Mouse (Mus musculus) neutrophil, adult 5-6 weeks (primary cell): ENCODE data around the gene Rtl1. TPM values are rescaled to one million over a fixed set of nuclear protein-coding genes. Genes with fewer than 3 reads are reported as not detected.
A peak's percentile ranks its signal among the peaks of the same experiment; 100 is the strongest.

Experiments used
- ATAC-seq: fragments of 151-379, 151-347 bp; 2 replicates; pipeline ENCODE4 v1.8.0; 2017; ENCODE audit warnings: mild to moderate bottlenecking, moderate TSS enrichment; ENCODE audit not compliant: insufficient number of reproducible peaks, poor library complexity, low FRiP score, severe bottlenecking; ENCODE audit errors: extremely low read depth
- total RNA-seq: library from RNA; stranded (forward); fragments of 200-1000 nt; gene quantifications from 2 replicates; pipeline ENCODE4 v1.2.3, GENCODE M21; 2017

Rtl1 gene
- total RNA-seq, 1 experiment from 2014 or later, result not detected

DNA sequence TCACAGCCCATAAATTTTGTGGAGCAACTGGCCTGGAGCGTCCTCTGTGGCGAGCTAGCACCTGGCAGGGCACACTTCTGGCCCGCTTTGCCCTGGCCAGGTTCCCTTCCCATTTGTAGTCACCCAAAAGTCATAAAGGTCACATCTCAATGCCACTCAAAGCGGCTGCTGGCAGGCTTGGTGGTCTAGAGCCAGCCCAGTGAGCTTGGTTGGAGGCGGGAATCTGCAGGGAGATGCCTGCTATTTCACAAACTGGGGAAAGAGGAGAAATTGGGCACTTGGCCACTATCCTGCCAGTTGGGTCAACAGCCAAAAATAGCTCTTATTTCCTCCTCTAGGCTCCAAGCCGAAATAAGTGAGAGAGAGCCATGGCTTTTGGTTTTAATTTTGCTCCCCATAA is 4.4 kb downstream of the Rtl1 start:
- ATAC-seq, result no peak

- no peak for ATAC-seq
These were observed 5.2 kb downstream of the Rtl1 start for GRCm38 (mm10) chr12:109594961-109595360.

GRCm38 (mm10) chr12:109582185-109582584 is 17.9 kb downstream of the Rtl1 start:
- no peak for ATAC-seq

- no peak for ATAC-seq
These were observed 27.9 kb downstream of the Rtl1 start for GRCm38 (mm10) chr12:109572259-109572658.

DNA sequence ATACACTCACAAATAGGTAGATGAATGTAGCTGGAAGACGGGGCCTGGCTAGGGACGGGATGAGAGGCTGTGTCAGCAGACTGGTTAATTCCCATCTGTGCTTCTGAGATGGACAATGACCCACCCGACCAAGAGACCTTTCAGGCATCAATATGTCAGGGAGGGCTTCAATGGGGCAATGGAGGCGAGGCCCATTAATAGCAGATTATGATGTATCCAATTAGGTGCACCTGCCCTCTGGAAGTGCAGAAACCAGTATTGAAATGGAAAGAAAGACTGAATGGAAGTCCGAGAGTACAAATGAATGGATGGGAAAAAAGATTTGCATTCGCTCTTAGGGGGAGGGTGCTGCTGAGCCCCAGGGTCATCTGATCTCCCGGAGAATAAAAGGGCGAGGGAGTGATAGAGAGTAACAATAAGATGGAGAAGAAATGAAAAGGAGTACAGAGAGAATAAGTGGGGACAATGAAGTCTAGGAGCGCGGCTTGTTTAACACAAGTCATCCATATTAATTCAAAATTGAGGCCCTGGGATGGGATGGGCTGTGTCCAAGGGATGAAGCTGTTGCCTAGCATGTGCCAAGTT is 39.9 kb downstream of the Rtl1 start:
- ATAC-seq, result no peak

GRCm38 (mm10) chr12:109558891-109559487 is 41.1 kb downstream of the Rtl1 start:
- no peak for ATAC-seq

DNA sequence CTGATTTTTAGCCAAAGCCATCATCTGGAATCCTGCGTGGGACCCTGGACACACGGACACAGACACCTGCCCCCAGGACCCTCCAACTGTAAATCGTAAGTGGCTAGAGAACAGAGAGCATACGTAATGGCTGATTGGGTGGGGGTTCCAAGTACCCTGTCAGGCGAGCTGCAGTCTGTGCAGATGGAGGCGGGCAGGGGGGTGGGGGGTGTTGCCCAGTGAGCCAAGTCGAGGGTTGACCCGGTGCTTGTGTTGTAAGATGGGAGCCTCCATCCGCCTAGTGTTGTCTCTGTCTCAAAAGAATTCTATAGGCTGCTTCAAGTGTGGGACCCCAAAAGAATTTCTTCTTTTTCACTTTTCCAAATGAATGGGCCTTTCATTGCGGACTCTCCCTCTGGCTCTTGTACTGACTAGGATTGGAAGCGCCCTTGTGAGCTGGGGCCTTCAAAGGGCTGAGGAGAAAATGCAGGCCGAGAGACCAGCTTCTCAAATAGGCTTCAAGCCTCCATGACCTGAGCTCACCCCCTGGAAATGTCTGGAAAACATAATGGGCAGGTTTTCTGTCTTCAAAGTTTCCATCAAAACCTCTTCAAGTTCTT is 41.8 kb downstream of the Rtl1 start:
- no peak for ATAC-seq

- no peak for ATAC-seq
These were observed 44.2 kb downstream of the Rtl1 start for GRCm38 (mm10) chr12:109555837-109556409.

- ATAC-seq, result no peak
These were observed 46.6 kb downstream of the Rtl1 start for GRCm38 (mm10) chr12:109553568-109553967.

DNA sequence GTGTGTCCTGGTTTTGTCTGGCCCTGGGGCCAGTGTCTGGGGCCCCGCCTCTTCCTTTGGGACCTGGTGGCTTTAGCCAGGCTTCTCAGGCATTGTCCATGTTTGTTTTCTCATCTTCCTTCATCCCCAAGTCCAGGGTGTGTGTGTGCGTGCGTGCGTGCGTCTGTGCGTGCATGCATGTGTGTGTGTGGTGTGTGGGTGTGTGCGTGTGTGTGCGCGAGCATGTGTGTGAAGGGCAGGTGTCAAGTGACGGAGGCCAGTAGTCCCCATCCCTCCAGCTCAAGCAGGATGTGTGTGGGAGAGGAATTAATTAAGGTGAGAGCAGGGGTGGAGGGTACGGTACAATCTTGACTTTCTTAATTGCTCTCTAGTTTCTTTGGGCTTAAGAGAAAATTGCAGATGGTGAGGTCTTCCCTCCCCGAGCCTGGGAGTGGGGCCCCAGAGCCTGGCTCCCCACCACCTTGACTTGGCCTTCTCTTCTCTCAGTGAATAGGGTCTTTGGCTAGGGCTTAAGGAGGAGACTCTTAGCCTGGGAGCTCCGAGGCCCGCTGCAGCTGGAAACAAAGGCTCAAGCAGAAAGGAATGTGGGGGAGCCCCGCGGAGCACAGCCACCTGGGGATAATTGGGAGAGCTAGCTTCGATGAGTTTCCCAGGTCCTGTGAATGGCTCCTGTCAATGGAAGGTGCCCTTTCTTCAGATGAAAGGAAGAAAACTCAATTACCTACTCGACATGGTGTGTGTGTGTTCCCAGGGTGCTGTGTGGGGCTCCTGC is 47.2 kb downstream of the Rtl1 start:
- no peak for ATAC-seq

GRCm38 (mm10) chr12:109551771-109552170 is 48.4 kb downstream of the Rtl1 start:
- ATAC-seq, result no peak

DNA sequence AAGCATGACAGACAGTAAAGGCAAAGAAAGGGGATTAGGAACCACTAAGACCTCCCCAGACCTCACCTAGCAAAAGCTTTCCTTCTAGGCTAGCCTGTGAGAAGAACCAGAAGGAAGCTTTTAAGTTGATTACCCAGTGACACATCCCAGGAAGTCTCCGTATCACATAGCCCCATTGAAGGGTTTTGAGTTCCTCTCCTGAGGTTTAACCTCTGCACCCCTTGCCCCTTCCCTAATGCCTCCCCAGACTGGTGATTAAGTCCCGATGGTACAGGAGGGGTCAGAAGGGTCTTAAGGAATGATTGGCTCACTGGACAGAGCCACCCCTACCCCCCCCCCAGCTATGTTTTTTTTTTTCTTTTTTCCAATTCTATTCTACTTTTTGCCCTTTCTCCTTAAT is 53.0 kb downstream of the Rtl1 start:
- ATAC-seq, result no peak

DNA sequence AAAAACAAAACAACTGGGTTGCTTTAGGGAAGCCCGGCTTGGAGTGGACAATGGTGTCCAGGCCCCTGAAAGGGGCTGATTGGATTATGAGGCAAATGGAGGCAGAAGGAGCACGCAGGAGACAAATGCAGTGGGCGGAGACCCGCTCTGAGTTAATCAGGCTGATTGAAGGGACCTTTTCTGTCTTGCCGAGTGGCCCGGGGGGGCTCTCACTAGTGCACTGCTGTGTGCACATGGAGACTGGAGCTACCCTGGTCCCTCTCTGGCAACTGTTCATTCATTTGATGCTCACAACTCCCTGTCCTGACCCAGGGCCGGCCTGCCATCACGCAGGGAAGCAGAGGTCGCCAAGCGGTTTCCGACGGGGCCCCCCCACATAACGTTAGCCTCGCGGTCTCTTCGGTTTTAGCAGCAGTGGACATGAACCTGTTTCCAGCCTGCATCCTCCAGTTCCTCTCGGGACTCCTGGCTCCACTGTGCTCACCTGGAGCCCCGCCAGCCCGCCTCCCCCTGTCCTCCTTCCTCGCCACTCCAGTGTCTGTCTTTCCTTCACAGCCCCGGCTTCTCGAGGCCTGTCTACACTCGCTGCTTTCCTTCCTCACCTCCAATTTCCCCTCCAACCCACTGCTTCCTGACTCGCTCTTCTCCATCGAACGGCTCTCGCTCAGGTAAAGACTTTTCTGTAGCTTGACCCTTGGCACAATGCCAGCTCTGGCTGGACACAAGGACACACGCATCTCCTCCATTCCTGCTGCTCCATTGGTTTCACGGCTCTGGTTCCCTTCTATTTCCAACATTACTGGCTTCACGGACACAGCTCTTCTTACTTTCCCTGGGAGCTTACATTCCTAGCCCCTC is 54.0 kb downstream of the Rtl1 start:
- no peak for ATAC-seq

DNA sequence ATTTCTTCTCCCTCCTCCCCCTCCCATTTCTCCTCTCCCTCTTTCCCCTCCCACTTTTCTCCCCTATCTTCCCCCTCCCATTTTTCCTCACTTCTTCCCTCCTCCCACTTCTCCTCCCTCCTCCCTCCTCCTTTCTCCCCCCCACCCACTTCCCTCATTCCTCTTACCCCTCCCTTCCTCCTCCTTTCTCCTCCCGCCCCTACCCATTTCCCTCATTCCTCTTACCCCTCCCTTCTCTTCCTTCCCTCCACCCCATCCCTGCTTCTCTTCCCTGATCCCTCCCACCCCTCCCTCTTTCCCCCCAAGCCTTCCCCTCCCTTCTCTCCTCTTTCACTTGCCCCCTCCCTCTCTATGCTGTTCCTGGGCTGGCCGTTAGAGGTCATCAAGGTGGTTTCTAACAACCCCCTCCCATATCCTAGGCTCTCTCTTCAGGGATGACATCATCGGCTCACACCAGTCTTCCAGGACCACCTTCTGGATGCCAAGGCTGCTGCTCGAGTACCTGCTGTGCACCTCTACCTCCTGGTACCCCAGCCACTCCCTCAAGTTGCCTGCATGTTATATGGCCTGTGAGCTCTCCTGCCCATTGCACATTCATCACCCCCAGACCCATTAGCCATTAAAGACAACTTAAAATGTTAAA is 56.7 kb downstream of the Rtl1 start:
- no peak for ATAC-seq

DNA sequence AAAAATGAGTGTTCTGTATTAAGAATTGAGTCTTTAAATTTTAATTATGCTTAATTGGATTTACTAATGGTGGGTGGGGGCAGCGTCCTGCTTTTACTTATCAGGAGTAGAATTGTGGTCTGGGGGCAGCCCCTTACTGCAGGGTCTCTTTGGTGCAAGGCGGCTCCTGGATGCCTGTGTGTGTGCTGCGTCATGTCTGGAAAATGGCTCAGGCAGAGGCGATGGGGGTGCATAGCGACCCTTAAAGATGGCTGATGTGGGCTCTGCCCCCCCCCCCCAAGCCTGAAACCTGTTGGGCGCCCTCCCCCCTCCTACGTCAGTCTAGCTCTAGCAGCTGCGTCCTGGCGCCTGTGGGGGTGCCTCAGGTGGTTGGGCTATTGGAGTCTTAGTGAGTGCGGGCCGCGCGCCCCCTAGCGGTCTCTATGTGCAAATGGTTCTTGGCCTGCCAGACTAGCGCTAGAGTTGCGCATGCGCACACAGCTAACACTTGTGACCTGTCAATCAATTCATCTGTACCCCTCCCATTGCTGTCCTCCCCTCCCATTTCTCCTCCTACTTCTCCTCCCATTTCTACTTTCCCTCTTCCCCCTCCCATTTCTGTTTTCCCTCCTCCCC is 57.4 kb downstream of the Rtl1 start:
- ATAC-seq, result peak; percentile 75

- no peak for ATAC-seq
These were observed 58.1 kb downstream of the Rtl1 start for GRCm38 (mm10) chr12:109542011-109542410.

DNA sequence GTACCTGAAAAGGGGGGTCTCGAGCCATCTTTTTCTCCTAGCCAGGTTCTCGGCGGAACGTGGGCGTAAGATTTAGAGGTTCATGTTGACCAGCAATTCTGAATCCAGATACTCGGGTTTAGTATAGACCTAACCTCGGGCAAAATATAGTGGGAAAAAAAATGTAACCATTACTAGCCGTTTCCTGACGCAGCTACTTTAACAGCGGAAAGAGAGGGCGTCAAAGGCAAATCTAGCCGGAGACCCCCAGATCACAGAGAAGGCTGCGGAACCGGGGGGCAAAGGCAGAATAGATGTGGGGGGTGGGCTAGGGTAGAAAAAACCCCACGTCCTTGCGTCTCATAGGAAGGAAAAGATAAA is 58.6 kb downstream of the Rtl1 start:
- ATAC-seq, result no peak
